Mouse (Mus musculus) forebrain, embryonic 16.5 days (tissue): Measurements from ENCODE around the gene Prpf38b. TPM values are rescaled to one million over a fixed set of nuclear protein-coding genes. Genes with fewer than 3 reads are reported as not detected.
A peak's percentile ranks its signal among the peaks of the same experiment; 100 is the strongest.

Source experiments
- ATAC-seq: fragments of 200-750 bp; cut with Nextera tagmentation; 2 replicates; pipeline ENCODE4 v1.8.0; 2017; ENCODE audit warnings: mild to moderate bottlenecking, moderate library complexity
- H3K27ac ChIP-seq: fragments of 300-500 bp; sonication (generic); 2 replicates; pipeline ENCODE4 v1.5.1; 2014; ENCODE audit warnings: low read length, control low read depth
- H3K27me3 ChIP-seq: fragments of 300-500 bp; sonication (generic); replicated peaks from 2 replicates; pipeline ENCODE4 v1.6.1; 2014; ENCODE audit warnings: low read length; ENCODE audit not compliant: control insufficient read depth, insufficient read depth
- H3K36me3 ChIP-seq: fragments of 300-500 bp; sonication (generic); 2 replicates; pipeline ENCODE4 v1.6.1; 2014; ENCODE audit not compliant: control insufficient read depth, insufficient read depth
- H3K4me1 ChIP-seq: fragments of 300-500 bp; sonication (generic); replicated peaks from 2 replicates; pipeline ENCODE4 v1.6.1; 2014; ENCODE audit warnings: low read length; ENCODE audit not compliant: control insufficient read depth, insufficient read depth
- H3K4me2 ChIP-seq: fragments of 300-500 bp; sonication (generic); 2 replicates; pipeline ENCODE4 v1.6.1; 2014; ENCODE audit warnings: mild to moderate bottlenecking, low read length, control low read depth
- H3K4me3 ChIP-seq: fragments of 300-500 bp; sonication (generic); replicated peaks from 2 replicates; pipeline ENCODE4 v1.5.1; 2014; ENCODE audit warnings: mild to moderate bottlenecking, low read length, control low read depth
- H3K9ac ChIP-seq: fragments of 300-500 bp; sonication (generic); replicated peaks from 2 replicates; pipeline ENCODE4 v1.6.1; 2014; ENCODE audit warnings: low read depth, low read length, control low read depth
- H3K9me3 ChIP-seq: fragments of 300-500 bp; sonication (generic); 2 replicates; pipeline ENCODE4 v1.6.1; 2016; ENCODE audit warnings: low read length; ENCODE audit not compliant: control insufficient read depth
- WGBS: fragments of 180-500 bp; shearing (Covaris S2); extraction: QIAGEN DNeasy Blood & Tissue Kit; methylation state at CpG from one replicate; pipeline ENCODE4 v1.1.7; 2014; 5-methylcytosine and 5-hydroxymethylcytosine counted together
- polyA plus RNA-seq: library from polyadenylated mRNA; unstranded; fragments of >200 nt; fragmentation: Nextera tagmentation; extraction: Ambion mirVana; gene quantifications from 2 replicates; pipeline ENCODE4 v1.2.1, GENCODE M21; 2015

Prpf38b gene
- polyA plus RNA-seq, 1 experiment from 2014 or later, result 59.0 TPM

- Histone ChIP-seq H3K4me3 (peak overlapping the region; percentile 88), H3K9me3 (no peaks in the 10 kb centered on the region), H3K9ac (peak overlapping the region; percentile 87), H3K36me3 (0 out of 2 replicates have a peak, but pooled peaks cover 2% of the 10 kb centered on the region), H3K4me1 (peaks cover 22% of the 10 kb centered on the region), H3K27ac (peak overlapping the region; percentile 97), H3K4me2 (peak overlapping the region; percentile 98), H3K27me3 (no peaks in the 10 kb centered on the region)
- no peak for ATAC-seq
- under 1% methylated on average over 30 of the region's 32 CpGs for WGBS
Measured at GRCm38 (mm10) chr3:108910303-108911080, 1.0 kb downstream of the Prpf38b start.

GRCm38 (mm10) chr3:108902934-108903333 lies 8.6 kb downstream of the Prpf38b start:
- Histone ChIP-seq H3K9ac (no peak overlapping the region), H3K4me1 (no peaks in the 10 kb centered on the region), H3K4me2 (no peak overlapping the region), H3K36me3 (peaks cover 23% of the 10 kb centered on the region), H3K4me3 (no peak overlapping the region), H3K27me3 (no peaks in the 10 kb centered on the region), H3K27ac (no peak overlapping the region), H3K9me3 (no peaks in the 10 kb centered on the region)
- no peak; the same call in 1 of the 2 replicates for ATAC-seq
- WGBS, result 94% methylated on average over 6 of the region's 6 CpGs

- Histone ChIP-seq H3K9ac (no peak overlapping the region), H3K36me3 (peaks cover 22% of the 10 kb centered on the region), H3K9me3 (no peaks in the 10 kb centered on the region), H3K4me1 (no peaks in the 10 kb centered on the region), H3K27ac (no peak overlapping the region), H3K4me3 (no peak overlapping the region), H3K27me3 (no peaks in the 10 kb centered on the region), H3K4me2 (no peak overlapping the region)
- no peak for ATAC-seq
- WGBS, result 56% methylated on average over 2 of the region's 2 CpGs
Measured at GRCm38 (mm10) chr3:108902038-108902437, 9.5 kb downstream of the Prpf38b start.

- Histone ChIP-seq H3K4me3 (no peak overlapping the region), H3K36me3 (peaks cover 22% of the 10 kb centered on the region), H3K4me2 (no peak overlapping the region), H3K27me3 (no peaks in the 10 kb centered on the region), H3K27ac (no peak overlapping the region), H3K9ac (no peak overlapping the region), H3K9me3 (no peaks in the 10 kb centered on the region), H3K4me1 (no peaks in the 10 kb centered on the region)
- WGBS, result 80% methylated on average over 5 of the region's 5 CpGs
- ATAC-seq, result no peak
Measured at GRCm38 (mm10) chr3:108900681-108901080, 10.8 kb downstream of the Prpf38b start.

- Histone ChIP-seq H3K4me2 (no peak overlapping the region), H3K4me3 (no peak overlapping the region), H3K27me3 (no peaks in the 10 kb centered on the region), H3K9me3 (no peaks in the 10 kb centered on the region), H3K4me1 (no peaks in the 10 kb centered on the region), H3K9ac (no peak overlapping the region), H3K27ac (no peak overlapping the region), H3K36me3 (peaks cover 22% of the 10 kb centered on the region)
- WGBS, result 80% methylated on average over 3 of the region's 3 CpGs
- no peak for ATAC-seq
Measured at GRCm38 (mm10) chr3:108900147-108900546, 11.4 kb downstream of the Prpf38b start.

GRCm38 (mm10) chr3:108898640-108899039 lies 12.9 kb downstream of the Prpf38b start:
- H3K4me2 ChIP-seq, result no peak overlapping the region
- H3K4me1 ChIP-seq, result no peaks in the 10 kb centered on the region
- H3K27ac ChIP-seq, result no peak overlapping the region
- no peaks in the 10 kb centered on the region for H3K27me3 ChIP-seq
- no peak overlapping the region for H3K9ac ChIP-seq
- H3K36me3 ChIP-seq, result peaks cover 10% of the 10 kb centered on the region
- H3K9me3 ChIP-seq, result no peaks in the 10 kb centered on the region
- 96% methylated on average over 4 of the region's 4 CpGs for WGBS
- ATAC-seq, result no peak
- H3K4me3 ChIP-seq, result no peak overlapping the region

GRCm38 (mm10) chr3:108892914-108893313 lies 18.6 kb downstream of the Prpf38b start:
- H3K27me3 ChIP-seq, result no peaks in the 10 kb centered on the region
- H3K4me1 ChIP-seq, result no peaks in the 10 kb centered on the region
- 66% methylated on average over 4 of the region's 4 CpGs for WGBS
- no peaks in the 10 kb centered on the region for H3K9me3 ChIP-seq
- no peak overlapping the region for H3K4me2 ChIP-seq
- H3K4me3 ChIP-seq, result no peak overlapping the region
- H3K27ac ChIP-seq, result no peak overlapping the region
- no peak for ATAC-seq
- no peaks in the 10 kb centered on the region for H3K36me3 ChIP-seq
- H3K9ac ChIP-seq, result no peak overlapping the region

- Histone ChIP-seq H3K4me3 (no peak overlapping the region), H3K27me3 (no peaks in the 10 kb centered on the region), H3K4me2 (no peak overlapping the region), H3K9ac (no peak overlapping the region), H3K27ac (no peak overlapping the region), H3K4me1 (no peaks in the 10 kb centered on the region), H3K9me3 (no peaks in the 10 kb centered on the region), H3K36me3 (no peaks in the 10 kb centered on the region)
- no peak for ATAC-seq
- WGBS, result 77% methylated on average over 1 of the region's 1 CpGs
Measured at GRCm38 (mm10) chr3:108892080-108892479, 19.4 kb downstream of the Prpf38b start.

GRCm38 (mm10) chr3:108889908-108890307 lies 21.6 kb downstream of the Prpf38b start, which contains the start of gene Fndc7:
TSS of gene Fndc7 (minus strand) at chr3:108890008.
- Histone ChIP-seq H3K9me3 (no peaks in the 10 kb centered on the region), H3K4me1 (no peaks in the 10 kb centered on the region; the same call in 1 of the 2 replicates), H3K4me3 (no peak within 1 kb of the TSS), H3K4me2 (no peak within 1 kb of the TSS), H3K27me3 (no peaks in the 10 kb centered on the region), H3K9ac (no peak within 1 kb of the TSS), H3K36me3 (no peaks in the 10 kb centered on the region), H3K27ac (no peak within 1 kb of the TSS)
- 86% methylated on average over 1 of the region's 1 CpGs for WGBS
- no peak for ATAC-seq
